Mouse (Mus musculus): Measurements from ENCODE around the gene Cdh12.

DNA sequence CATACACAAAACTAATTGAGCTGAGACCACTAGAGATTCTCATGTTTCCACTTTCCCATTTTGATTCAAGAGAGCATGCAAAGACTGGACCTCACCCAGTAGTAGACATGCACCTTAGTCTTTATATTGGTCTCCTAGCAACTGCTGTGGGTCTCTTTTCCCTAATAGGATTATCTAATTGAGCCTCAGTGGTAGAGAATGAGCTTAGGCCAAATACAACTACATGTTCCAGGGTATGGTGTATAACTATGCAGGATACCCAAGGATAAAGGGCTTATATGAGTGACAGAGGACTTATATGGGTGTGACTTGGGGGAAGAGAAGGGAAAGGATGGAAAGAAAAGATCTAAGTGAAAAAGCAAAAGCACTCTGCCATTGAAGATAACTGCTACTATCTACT, 683.9 kb downstream of the Cdh12 start:
- TF ChIP-seq MAZ (IDR thresholded peaks at IDR 0.05; ENCODE audit: low read depth, low read length) (no peak), GABPA (IDR thresholded peaks at IDR 0.05; ENCODE audit: insufficient replicate concordance, low read depth, low read length) (no peak), EP300 (IDR thresholded peaks at IDR 0.05; ENCODE audit: low read length) (no peak), JUN (IDR thresholded peaks at IDR 0.05; ENCODE audit: insufficient read depth, low read depth, low read length) (no peak), POLR2A (IDR thresholded peaks at IDR 0.05; ENCODE audit: low read depth, low read length) (no peak), KAT2A (IDR thresholded peaks at IDR 0.05; ENCODE audit: insufficient replicate concordance, low read length) (no peak), CTCF (conservative IDR thresholded peaks at IDR 0.05 in 1 of 2, IDR thresholded peaks at IDR 0.05 in 1 of 2; ENCODE audit: low read depth in 2 of 2, low read length in 2 of 2) (no peak)
